Mouse (Mus musculus) liver, postnatal 0 days (tissue): Measurements from ENCODE around the gene Galt. TPM values are rescaled to one million over a fixed set of nuclear protein-coding genes. Genes with fewer than 3 reads are reported as not detected.
"Not testable (repeated sequence)": the region's sequence is repeated elsewhere in the genome, so short reads cannot be mapped to it uniquely, and the experiment has no call there.

Experiments used
- ATAC-seq: fragments of 200-750 bp; cut with Nextera tagmentation; 2 replicates; pipeline ENCODE4 v1.8.0; 2017; ENCODE audit warnings: mild to moderate bottlenecking, moderate library complexity
- DNase-seq: peaks from one replicate; pipeline ENCODE4 v3.0.0-alpha.2; 2016
- H3K27ac ChIP-seq: fragments of 300-500 bp; sonication (generic); 2 replicates; pipeline ENCODE4 v1.5.1; 2014; ENCODE audit warnings: antibody characterized with exemption, moderate library complexity, mild to moderate bottlenecking, low read depth
- H3K27me3 ChIP-seq: fragments of 300-500 bp; sonication (generic); 2 replicates; pipeline ENCODE4 v1.6.1; 2014; ENCODE audit warnings: low read length, control low read depth, mixed read lengths; ENCODE audit not compliant: insufficient read depth
- H3K36me3 ChIP-seq: fragments of 300-500 bp; sonication (generic); replicated peaks from 2 replicates; pipeline ENCODE4 v1.6.1; 2014; ENCODE audit warnings: mild to moderate bottlenecking, control low read depth, low read length, moderate library complexity, mixed read lengths; ENCODE audit not compliant: insufficient read depth
- H3K4me1 ChIP-seq: fragments of 300-500 bp; sonication (generic); 2 replicates; pipeline ENCODE4 v1.6.1; 2014; ENCODE audit warnings: antibody characterized with exemption, mild to moderate bottlenecking, control low read depth; ENCODE audit not compliant: insufficient read depth
- H3K4me2 ChIP-seq: fragments of 300-500 bp; sonication (generic); 2 replicates; pipeline ENCODE4 v1.6.1; 2014; ENCODE audit warnings: low read depth, mild to moderate bottlenecking, low read length, moderate library complexity, mixed read lengths
- H3K4me3 ChIP-seq: fragments of 300-500 bp; sonication (generic); 2 replicates; pipeline ENCODE4 v1.5.1; 2014; ENCODE audit warnings: low read depth, low read length
- H3K9ac ChIP-seq: fragments of 300-500 bp; sonication (generic); replicated peaks from 2 replicates; pipeline ENCODE4 v1.6.1; 2014; ENCODE audit warnings: mild to moderate bottlenecking, moderate library complexity
- H3K9me3 ChIP-seq: fragments of 300-500 bp; sonication (generic); 2 replicates; pipeline ENCODE4 v1.6.1; 2016; ENCODE audit warnings: mild to moderate bottlenecking, control low read depth, low read length, mixed read lengths
- CTCF ChIP-seq: sonication (generic); IDR thresholded peaks from 2 replicates; pipeline ENCODE4 v1.5.1; 2016; ENCODE audit warnings: antibody characterized with exemption, low read depth
- EP300 ChIP-seq: IDR thresholded peaks from 2 replicates; pipeline ENCODE4 v1.6.1; 2016; ENCODE audit warnings: antibody characterized with exemption, low read depth, mild to moderate bottlenecking
- WGBS: fragments of 180-500 bp; shearing (Covaris S2); extraction: QIAGEN DNeasy Blood & Tissue Kit; methylation state at CpG from one replicate; pipeline ENCODE4 v1.1.7; 2014; ENCODE audit not compliant: insufficient replicate concordance; 5-methylcytosine and 5-hydroxymethylcytosine counted together
- polyA plus RNA-seq: library from polyadenylated mRNA; unstranded; fragments of >200 nt; fragmentation: Nextera tagmentation; extraction: Ambion mirVana; gene quantifications from 2 replicates; pipeline ENCODE4 v1.2.1, GENCODE M21; 2015

Gene Galt
- polyA plus RNA-seq, 1 experiment from 2014 or later, result 40.9 TPM

DNA sequence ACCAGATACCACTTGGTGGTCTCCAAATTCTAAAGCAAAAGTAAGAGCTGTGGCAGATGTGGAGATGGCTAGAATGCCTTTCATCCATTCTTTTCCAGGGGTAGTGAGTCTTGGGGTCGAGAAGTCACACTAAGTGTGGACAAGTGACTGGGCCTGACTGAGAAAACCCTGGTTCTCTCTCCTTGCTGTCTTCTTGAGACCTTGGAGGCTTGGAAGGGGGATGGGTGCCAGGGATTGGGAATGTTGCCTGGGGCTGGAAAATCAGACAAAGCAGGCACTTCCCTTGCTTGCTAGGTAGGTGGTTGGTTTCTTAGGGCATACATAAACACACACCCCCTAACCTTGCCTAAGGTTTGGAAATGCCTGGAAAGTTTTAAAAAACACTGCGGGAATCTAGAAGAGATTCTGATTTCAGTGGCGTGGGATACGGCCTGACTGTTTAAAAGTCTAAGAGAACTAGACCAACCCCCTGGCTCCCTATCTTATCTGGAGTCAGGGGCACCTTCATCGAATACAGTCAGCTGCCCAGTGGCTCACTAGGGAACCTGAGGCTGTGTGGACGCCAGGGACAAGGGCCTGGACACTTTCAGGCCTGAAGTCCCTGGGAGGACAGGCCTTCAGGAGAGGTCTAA is 4.7 kb downstream of the Galt start:
- WGBS, result 38% methylated on average over 6 of the region's 6 CpGs
- peaks cover 39% of the 10 kb centered on the region for H3K4me1 ChIP-seq

DNA sequence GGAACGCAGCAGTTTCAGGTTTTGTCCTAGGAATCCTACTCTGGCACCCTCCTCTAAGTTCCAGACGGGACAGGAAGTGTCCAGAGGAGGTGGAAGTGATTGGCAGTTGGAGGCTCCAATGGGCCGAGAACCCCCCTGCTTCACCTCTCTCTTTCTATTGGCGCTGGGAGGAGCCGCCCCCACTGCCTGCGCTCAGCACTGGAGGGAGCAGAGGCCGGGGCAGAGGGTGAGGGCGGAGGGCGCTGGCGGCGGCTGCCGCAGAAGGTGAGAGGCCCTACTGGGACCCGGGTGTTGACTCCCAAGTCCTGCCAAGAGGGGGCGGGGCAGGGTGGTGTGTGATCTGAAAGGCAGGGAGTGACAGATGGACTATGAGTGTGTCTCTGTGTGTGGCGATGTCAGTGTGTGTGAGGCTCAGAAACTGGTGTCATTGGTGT is 5.3 kb downstream of the Galt start:
- Histone ChIP-seq H3K9ac (peak overlapping the region; percentile 39), H3K27me3 (no peaks in the 10 kb centered on the region), H3K4me3 (peak overlapping the region; percentile 36), H3K36me3 (peaks cover 12% of the 10 kb centered on the region), H3K4me2 (peak overlapping the region; percentile 70), H3K9me3 (no peaks in the 10 kb centered on the region), H3K4me1 (peaks cover 35% of the 10 kb centered on the region), H3K27ac (peak overlapping the region; percentile 98)
- DNase-seq, result peak; percentile 92
- peak; percentile 51 for TF ChIP-seq CTCF
- TF ChIP-seq EP300, result peak; percentile 83; the same call in 1 of the 2 replicates
- under 1% methylated on average over 15 of the region's 15 CpGs for WGBS
- ATAC-seq, result peak; percentile 91

More for the DNA sequence above, 4.7 kb downstream of the Galt start:
- Histone ChIP-seq H3K9me3 (no peaks in the 10 kb centered on the region), H3K9ac (peak overlapping the region; percentile 39; the same call in 1 of the 2 replicates), H3K27ac (peak overlapping the region; percentile 98), H3K4me3 (no peak overlapping the region), H3K4me2 (peak overlapping the region; percentile 70), H3K36me3 (peaks cover 12% of the 10 kb centered on the region), H3K27me3 (no peaks in the 10 kb centered on the region)
- DNase-seq, result no peak
- no peak for ATAC-seq
- TF ChIP-seq EP300 (no peak), CTCF (no peak)

- no peaks in the 10 kb centered on the region for H3K27me3 ChIP-seq
- H3K9me3 ChIP-seq, result no peaks in the 10 kb centered on the region
- peaks cover 12% of the 10 kb centered on the region for H3K36me3 ChIP-seq
- ATAC-seq (no peak), DNase-seq (no peak)
- H3K4me2 ChIP-seq, result peak overlapping the region; percentile 70
- no peak for TF ChIP-seq EP300
- TF ChIP-seq CTCF, result no peak
- 59% methylated on average over 4 of the region's 4 CpGs for WGBS
- H3K4me3 ChIP-seq, result peak overlapping the region; percentile 36
- peak overlapping the region; percentile 39 for H3K9ac ChIP-seq
- peaks cover 35% of the 10 kb centered on the region for H3K4me1 ChIP-seq
- peak overlapping the region; percentile 98 for H3K27ac ChIP-seq
Measured at GRCm38 (mm10) chr4:41760911-41761310, 5.9 kb downstream of the Galt start.

- no peak overlapping the region for H3K9ac ChIP-seq
- peak overlapping the region; percentile 70 for H3K4me2 ChIP-seq
- peak overlapping the region; percentile 98 for H3K27ac ChIP-seq
- no peak overlapping the region for H3K4me3 ChIP-seq
- DNase-seq (no peak), ATAC-seq (no peak)
- peaks cover 9% of the 10 kb centered on the region for H3K36me3 ChIP-seq
- no peaks in the 10 kb centered on the region for H3K27me3 ChIP-seq
- TF ChIP-seq EP300, result no peak
- TF ChIP-seq CTCF, result no peak
- peaks cover 30% of the 10 kb centered on the region for H3K4me1 ChIP-seq
- H3K9me3 ChIP-seq, result no peaks in the 10 kb centered on the region
Measured at GRCm38 (mm10) chr4:41761680-41762079, 6.7 kb downstream of the Galt start.

GRCm38 (mm10) chr4:41762099-41762687 is 7.2 kb downstream of the Galt start:
- Histone ChIP-seq H3K4me1 (peaks cover 30% of the 10 kb centered on the region), H3K9ac (no peak overlapping the region), H3K36me3 (peaks cover 6% of the 10 kb centered on the region), H3K27me3 (no peaks in the 10 kb centered on the region), H3K4me2 (peak overlapping the region; percentile 70), H3K27ac (peak overlapping the region; percentile 98), H3K9me3 (no peaks in the 10 kb centered on the region), H3K4me3 (no peak overlapping the region)
- WGBS, result 45% methylated on average over 8 of the region's 8 CpGs
- ATAC-seq, result no peak
- DNase-seq, result no peak
- no peak for TF ChIP-seq CTCF
- no peak for TF ChIP-seq EP300

GRCm38 (mm10) chr4:41762688-41763114 is 7.7 kb downstream of the Galt start:
- H3K4me1 ChIP-seq, result peaks cover 30% of the 10 kb centered on the region
- not testable (repeated sequence) for H3K9me3 ChIP-seq, H3K4me3 ChIP-seq, H3K4me2 ChIP-seq, H3K27me3 ChIP-seq, H3K9ac ChIP-seq, DNase-seq, H3K27ac ChIP-seq, ATAC-seq, H3K36me3 ChIP-seq
- WGBS, result 79% methylated on average over 8 of the region's 8 CpGs

GRCm38 (mm10) chr4:41763176-41763575 is 8.1 kb downstream of the Galt start:
- H3K4me2 ChIP-seq, H3K36me3 ChIP-seq, ATAC-seq, H3K27me3 ChIP-seq, H3K9me3 ChIP-seq, H3K4me3 ChIP-seq, H3K9ac ChIP-seq, DNase-seq, H3K27ac ChIP-seq: not testable (repeated sequence)
- peaks cover 30% of the 10 kb centered on the region for H3K4me1 ChIP-seq
- WGBS, result 70% methylated on average over 4 of the region's 6 CpGs

GRCm38 (mm10) chr4:41767301-41767700 is 12.3 kb downstream of the Galt start:
- H3K27me3 ChIP-seq, H3K4me3 ChIP-seq, ATAC-seq, DNase-seq, H3K4me1 ChIP-seq, H3K27ac ChIP-seq, H3K9me3 ChIP-seq, H3K36me3 ChIP-seq, H3K9ac ChIP-seq, H3K4me2 ChIP-seq: not testable (repeated sequence)
- WGBS, result 59% methylated on average over 10 of the region's 10 CpGs

DNA sequence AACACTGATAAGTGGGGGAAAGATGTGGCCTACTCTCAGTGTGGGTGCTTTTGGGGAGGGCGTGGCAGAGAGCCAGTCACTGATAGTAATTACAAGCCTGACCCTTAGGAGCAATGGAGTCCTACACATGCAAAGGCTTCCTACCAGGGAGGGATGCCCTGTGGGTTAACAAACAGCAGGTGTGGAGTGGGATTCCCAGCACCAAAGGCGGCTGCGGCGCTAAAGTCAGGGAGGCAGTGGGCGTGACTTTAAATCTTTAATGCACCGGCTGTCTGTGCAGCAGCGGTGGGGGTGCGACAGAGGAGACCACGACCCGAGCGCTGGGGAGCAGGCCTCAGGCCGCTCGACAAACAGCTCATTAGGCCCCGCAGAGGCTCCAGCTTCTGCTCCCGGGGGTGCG is 17.9 kb downstream of the Galt start:
- H3K9me3 ChIP-seq, DNase-seq, H3K9ac ChIP-seq, H3K4me3 ChIP-seq, H3K27ac ChIP-seq, H3K27me3 ChIP-seq, ATAC-seq, H3K4me1 ChIP-seq, H3K36me3 ChIP-seq: not testable (repeated sequence)
- WGBS, result 22% methylated on average over 5 of the region's 16 CpGs
- peak overlapping the region; percentile 51 for H3K4me2 ChIP-seq
